9 mouse cellular contexts compared by ENCODE assay signal in genomic region chr10:130092838-130093440, GRCm38 (mm10). TPM values are rescaled to one million over a fixed set of nuclear protein-coding genes. Genes with fewer than 3 reads are reported as not detected.
DNase-seq lines count a peak whose midpoint lies in the region; ATAC-seq and TF ChIP-seq lines count a peak whose summit lies in the region.
"Had no signal": no experiment of that assay in that cellular context is flagged by ENCODE, and none has a peak within 500 bp of the region (broad histone marks: within the 10 kb centered on the region; RNA-seq: fewer than 3 reads in every experiment).

No protein-coding gene starts in this region.

- no peaks in the 10 kb centered on the region for H3K9me3 ChIP-seq in forebrain, embryonic 13.5 days (replicated peaks)
- no peaks in the 10 kb centered on the region for H3K9me3 ChIP-seq in limb, embryonic 10.5 days (replicated peaks)
- no peaks in the 10 kb centered on the region for H3K9me3 ChIP-seq in neural tube, embryonic 13.5 days

- H3K4me3 ChIP-seq in forebrain, embryonic 13.5 days: no peak overlapping the region
- H3K4me3 ChIP-seq in limb, embryonic 10.5 days: no peak overlapping the region
- no peak overlapping the region for H3K4me3 ChIP-seq in neural tube, embryonic 13.5 days

- no peaks in the 10 kb centered on the region for H3K27me3 ChIP-seq in forebrain, embryonic 13.5 days
- no peaks in the 10 kb centered on the region for H3K27me3 ChIP-seq in limb, embryonic 10.5 days (ENCODE audit: low read depth, poor library complexity, severe bottlenecking)
- H3K27me3 ChIP-seq in neural tube, embryonic 13.5 days: no peaks in the 10 kb centered on the region

- ATAC-seq in forebrain, embryonic 13.5 days: peak; percentile 86
- peak; percentile 67; the same call in 1 of the 2 replicates for ATAC-seq in neural tube, embryonic 13.5 days (ENCODE audit: low read depth)

- H3K9ac ChIP-seq in forebrain, embryonic 13.5 days: no peak overlapping the region
- no peak overlapping the region for H3K9ac ChIP-seq in neural tube, embryonic 13.5 days

- H3K27ac ChIP-seq in forebrain, embryonic 13.5 days: no peak overlapping the region
- H3K27ac ChIP-seq in limb, embryonic 10.5 days: no peak overlapping the region
- no peak overlapping the region for H3K27ac ChIP-seq in neural tube, embryonic 13.5 days (replicated peaks)

- no peak for TF ChIP-seq POLR2A in brain, embryonic 14.5 days (IDR thresholded peaks at IDR 0.05; ENCODE audit: borderline replicate concordance, extremely low read depth, insufficient read depth, insufficient read length, poor library complexity, severe bottlenecking)

- peak; percentile 54; the same call in 1 of the 2 replicates for TF ChIP-seq CTCF in brain, embryonic 14.5 days (IDR thresholded peaks at IDR 0.05; ENCODE audit: borderline replicate concordance, extremely low read depth, insufficient read depth, insufficient read length)

- 24% methylated on average over 5 of the region's 5 CpGs for WGBS in forebrain, embryonic 13.5 days
- WGBS in limb, embryonic 10.5 days: 21% methylated on average over 5 of the region's 5 CpGs
- 22% methylated on average over 5 of the region's 5 CpGs for WGBS in neural tube, embryonic 13.5 days

- no peaks in the 10 kb centered on the region for H3K4me1 ChIP-seq in forebrain, embryonic 13.5 days
- H3K4me1 ChIP-seq in limb, embryonic 10.5 days: no peaks in the 10 kb centered on the region
- no peaks in the 10 kb centered on the region for H3K4me1 ChIP-seq in neural tube, embryonic 13.5 days (replicated peaks)

- H3K4me2 ChIP-seq in forebrain, embryonic 13.5 days: no peak overlapping the region
- H3K4me2 ChIP-seq in neural tube, embryonic 13.5 days: no peak overlapping the region

- DNase-seq in testis, postnatal 10 days (ENCODE audit: low spot score): peak; percentile 83
- no peak for DNase-seq in testis, postnatal 14 days (ENCODE audit: low spot score)
- peak; percentile 75 for DNase-seq in brain, embryonic 14.5 days (ENCODE audit: low read depth)
- DNase-seq in kidney, adult 9 months: peak; percentile 54
- peak; percentile 64 for DNase-seq in limb, embryonic 10.5 days (ENCODE audit: low spot score)
- no peak for DNase-seq in spleen, postnatal 4 days (ENCODE audit: low spot score in 2 of 2)

- H3K36me3 ChIP-seq in forebrain, embryonic 13.5 days (ENCODE audit: poor library complexity, severe bottlenecking): no peaks in the 10 kb centered on the region
- H3K36me3 ChIP-seq in limb, embryonic 10.5 days: no peaks in the 10 kb centered on the region
- H3K36me3 ChIP-seq in neural tube, embryonic 13.5 days: no peaks in the 10 kb centered on the region

RNA-seq across cellular contexts. Expression of gene Olfr822, which starts 21.9 kb away (rescaled TPM):
- polyA plus RNA-seq in brain, embryonic 14.5 days (2012; rRNA removed): not detected in 2 replicates
- not detected in 2 replicates for polyA plus RNA-seq in forebrain, embryonic 13.5 days (2015; fragmentation: Nextera tagmentation; extraction: Ambion mirVana)
- not detected in 2 replicates for polyA plus RNA-seq in limb, embryonic 10.5 days (2016; fragmentation: Nextera tagmentation; extraction: Ambion mirVana)
- polyA plus RNA-seq in neural tube, embryonic 13.5 days (2015; fragmentation: Nextera tagmentation; extraction: Ambion mirVana): not detected in 2 replicates
- polyA plus RNA-seq: gonadal fat pad, adult 2 months had no signal

RNA-seq across cellular contexts. Expression of gene Olfr823, which starts 22.2 kb away (rescaled TPM):
- not detected in 2 replicates for polyA plus RNA-seq in brain, embryonic 14.5 days (2012; rRNA removed)
- polyA plus RNA-seq in forebrain, embryonic 13.5 days (2015; fragmentation: Nextera tagmentation; extraction: Ambion mirVana): not detected in 2 replicates
- polyA plus RNA-seq in limb, embryonic 10.5 days (2016; fragmentation: Nextera tagmentation; extraction: Ambion mirVana): not detected in 2 replicates
- polyA plus RNA-seq in neural tube, embryonic 13.5 days (2015; fragmentation: Nextera tagmentation; extraction: Ambion mirVana): not detected in 2 replicates
- polyA plus RNA-seq: gonadal fat pad, adult 2 months had no signal

RNA-seq across cellular contexts. Expression of gene Olfr824, which starts 36.9 kb away (rescaled TPM):
- polyA plus RNA-seq in brain, embryonic 14.5 days (2012; rRNA removed): not detected in 2 replicates
- not detected in 2 replicates for polyA plus RNA-seq in forebrain, embryonic 13.5 days (2015; fragmentation: Nextera tagmentation; extraction: Ambion mirVana)
- polyA plus RNA-seq in limb, embryonic 10.5 days (2016; fragmentation: Nextera tagmentation; extraction: Ambion mirVana): not detected in 2 replicates
- polyA plus RNA-seq in neural tube, embryonic 13.5 days (2015; fragmentation: Nextera tagmentation; extraction: Ambion mirVana): not detected in 2 replicates
- polyA plus RNA-seq: gonadal fat pad, adult 2 months had no signal

Comparison
In these comparisons a context has a peak if more than half of its experiments do, and no peak if none do; other contexts are left out.
1. DNase-seq: peak in testis, postnatal 10 days (single experiment), brain, embryonic 14.5 days (single experiment), kidney, adult 9 months (single experiment) and limb, embryonic 10.5 days (single experiment); none in testis, postnatal 14 days (single experiment) and spleen, postnatal 4 days (0 of 2).